Mouse (Mus musculus) neutrophil, adult 5-6 weeks (primary cell): ENCODE results near the gene Bloc1s4. TPM values are rescaled to one million over a fixed set of nuclear protein-coding genes. Genes with fewer than 3 reads are reported as not detected.

ENCODE experiments used
- total RNA-seq: library from RNA; stranded (forward); fragments of 200-1000 nt; gene quantifications from 2 replicates; pipeline ENCODE4 v1.2.3, GENCODE M21; 2017

The Bloc1s4 gene
- total RNA-seq, 1 experiment from 2014 or later = 20.6 TPM

Other genes with a start within 250 kb of the Bloc1s4 start
- gene Tbc1d14, start 155.4 kb downstream of the Bloc1s4 start, total RNA-seq = 141 and 144 TPM in 2 replicates
- 40.3 and 40.4 TPM in 2 replicates for gene D5Ertd579e, start 52.6 kb downstream of the Bloc1s4 start, total RNA-seq
- 192 and 198 TPM in 2 replicates for gene Mrfap1, start 48.1 kb upstream of the Bloc1s4 start, total RNA-seq
- 20.5 and 21.7 TPM in 2 replicates for gene Man2b2, start 82.0 kb upstream of the Bloc1s4 start, total RNA-seq
- not detected in 2 replicates for gene Ppp2r2c, start 119.9 kb upstream of the Bloc1s4 start, total RNA-seq
- 2.3 and 2.6 TPM in 2 replicates for gene Wfs1, start 240.6 kb upstream of the Bloc1s4 start, total RNA-seq